Mouse (Mus musculus): Measurements from ENCODE around the gene Tnfrsf11a.

GRCm38 (mm10) chr1:105768397-105768796 lies 12.1 kb upstream of the Tnfrsf11a start:
- TF ChIP-seq CTCF (IDR thresholded peaks at IDR 0.05; ENCODE audit: extremely low read depth, insufficient read depth, low read length) (no peak), POLR2A (IDR thresholded peaks at IDR 0.05; ENCODE audit: extremely low read depth, insufficient read depth, low read length) (no peak)
